Mouse (Mus musculus) gastrocnemius, postnatal 4 days (tissue): Measurements from ENCODE around the gene Stk11. TPM values are rescaled to one million over a fixed set of nuclear protein-coding genes. Genes with fewer than 3 reads are reported as not detected.

ENCODE experiments used
- DNase-seq, 2 experiments: peaks; one replicate each; pipeline ENCODE4 v3.0.0; 2021 to 2022; ENCODE audit warnings: low spot score in 2 of 2, mixed read lengths in 2 of 2
- long read RNA-seq, 2 experiments: library from polyadenylated mRNA; stranded (forward); transcript quantifications; one replicate each; pipeline ENCODE4 v2.0.0; 2021
- total RNA-seq, 2 experiments: library from RNA; stranded (reverse); gene quantifications; 2 replicates each; pipeline ENCODE4 v1.2.3; 2021

Gene Stk11
- total RNA-seq = 100 to 1,000 TPM; 116 to 125 TPM
- long read RNA-seq, experiment 1, transcript Stk11-201 (10 exons, 2,566 nt) = major isoform, 17 of 29 reads
- long read RNA-seq, experiment 1, partial matches to known transcripts = 2 of 29 reads
- long read RNA-seq, experiment 1, other reads (novel, unspliced or antisense) = 9 of 29 reads
- long read RNA-seq, experiment 2, transcript Stk11-201 (10 exons, 2,566 nt) = major isoform, 16 of 34 reads
- long read RNA-seq, experiment 2, partial matches to known transcripts = 6 of 34 reads
- long read RNA-seq, experiment 2, other reads (novel, unspliced or antisense) = 12 of 34 reads

GRCm38 (mm10) chr10:80115290-80115943 is at the start of gene Stk11:
TSS of gene Stk11 (plus strand) at chr10:80115803.
- DNase-seq = peak; percentile 96 to 100

GRCm38 (mm10) chr10:80069251-80069650 is 46.4 kb upstream of the Stk11 start:
- DNase-seq = no peak

GRCm38 (mm10) chr10:80069948-80070450 is 45.6 kb upstream of the Stk11 start:
- DNase-seq = no peak

- DNase-seq = peak in 1 of 2 experiments; percentile 71
Observed at GRCm38 (mm10) chr10:80070837-80071515, 44.6 kb upstream of the Stk11 start.

- no peak for DNase-seq
Observed at GRCm38 (mm10) chr10:80071516-80071900, 44.1 kb upstream of the Stk11 start.

GRCm38 (mm10) chr10:80072623-80073489 is 42.7 kb upstream of the Stk11 start:
- DNase-seq = no peak

- peak in 1 of 2 experiments; percentile 61 for DNase-seq
Observed at GRCm38 (mm10) chr10:80074813-80075601, 40.6 kb upstream of the Stk11 start.

GRCm38 (mm10) chr10:80075924-80076323 is 39.7 kb upstream of the Stk11 start:
- no peak for DNase-seq

- DNase-seq = no peak
Observed at GRCm38 (mm10) chr10:80076386-80076785, 39.2 kb upstream of the Stk11 start.

GRCm38 (mm10) chr10:80077312-80077711 is 38.3 kb upstream of the Stk11 start:
- DNase-seq = no peak

GRCm38 (mm10) chr10:80078366-80078765 is 37.2 kb upstream of the Stk11 start:
- no peak for DNase-seq

- no peak for DNase-seq
Observed at GRCm38 (mm10) chr10:80080396-80081070, 35.1 kb upstream of the Stk11 start.

- DNase-seq = no peak
Observed at GRCm38 (mm10) chr10:80081075-80081474, 34.5 kb upstream of the Stk11 start.

- peak in 1 of 2 experiments; percentile 37 for DNase-seq
Observed at GRCm38 (mm10) chr10:80084817-80085487, 30.7 kb upstream of the Stk11 start.

- DNase-seq = no peak
Observed at GRCm38 (mm10) chr10:80086847-80087246, 28.8 kb upstream of the Stk11 start.

- no peak for DNase-seq
Observed at GRCm38 (mm10) chr10:80087483-80087882, 28.1 kb upstream of the Stk11 start.

GRCm38 (mm10) chr10:80089146-80089545 is 26.5 kb upstream of the Stk11 start:
- no peak for DNase-seq

- peak in 1 of 2 experiments; percentile 40 for DNase-seq
Observed at GRCm38 (mm10) chr10:80091527-80091926, 24.1 kb upstream of the Stk11 start.

GRCm38 (mm10) chr10:80092690-80093089 is 22.9 kb upstream of the Stk11 start:
- DNase-seq = no peak
